Mouse (Mus musculus): ENCODE data around the gene Arnt.
A peak's percentile ranks its signal among the peaks of the same experiment; 100 is the strongest.

- TF ChIP-seq POLR2A (IDR thresholded peaks at IDR 0.05; ENCODE audit: extremely low read depth, insufficient read depth, low read length) (peak; percentile 88), CTCF (IDR thresholded peaks at IDR 0.05; ENCODE audit: low read depth, low read length) (0 out of 2 replicates have a peak, but pooled peaks have one; percentile 3)
Observed at GRCm38 (mm10) chr3:95434136-95434982, at the start of gene Arnt.

Data from liver, adult 2 months (tissue).